19 mouse cellular contexts compared by ENCODE assay signal in the genomic region with DNA sequence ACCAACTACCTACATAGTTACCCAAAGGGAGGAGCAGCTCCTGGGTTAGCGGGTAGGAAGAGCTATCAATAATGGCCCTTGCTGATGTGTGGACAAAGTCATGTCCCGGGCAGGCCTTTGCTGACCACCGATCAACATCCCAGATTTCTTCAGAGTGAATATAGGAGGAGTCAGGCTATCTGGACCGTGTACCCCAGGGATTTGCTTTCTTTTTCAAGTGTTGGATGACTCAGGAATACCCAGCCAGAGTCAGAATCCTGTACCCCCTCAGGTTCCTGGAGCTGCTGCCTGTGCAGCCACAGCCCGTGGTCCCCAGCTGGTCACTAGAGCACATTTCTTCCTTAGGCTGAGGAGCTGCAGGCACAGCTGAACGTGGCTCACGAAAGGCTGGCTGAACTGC. TPM values are rescaled to one million over a fixed set of nuclear protein-coding genes. Genes with fewer than 3 reads are reported as not detected.
A peak's percentile ranks its signal among the peaks of the same experiment; 100 is the strongest.
DNase-seq lines count a peak whose midpoint lies in the region; ATAC-seq lines count a peak whose summit lies in the region.
"Had no signal": no experiment of that assay in that cellular context is flagged by ENCODE, and none has a peak within 500 bp of the region (broad histone marks: within the 10 kb centered on the region; RNA-seq: fewer than 3 reads in every experiment).

No protein-coding gene starts in this region.

- no peak overlapping the region for H3K4me3 ChIP-seq in kidney, embryonic 14.5 days (ENCODE audit: low read length)
- no peak overlapping the region for H3K4me3 ChIP-seq in midbrain, embryonic 11.5 days (ENCODE audit: low read depth, low read length)
- no peak overlapping the region for H3K4me3 ChIP-seq in midbrain, embryonic 15.5 days
- no peak overlapping the region for H3K4me3 ChIP-seq in embryonic facial prominence, embryonic 13.5 days
- H3K4me3 ChIP-seq in stomach, embryonic 15.5 days (replicated peaks), result no peak overlapping the region
- H3K4me3 ChIP-seq: heart, adult 2 months; layer of hippocampus, adult 2 months; limb, embryonic 12.5 days; liver, embryonic 15.5 days had no signal

- peak overlapping the region; percentile 83 for H3K27ac ChIP-seq in kidney, embryonic 14.5 days (ENCODE audit: low read depth, low read length)
- no peak overlapping the region for H3K27ac ChIP-seq in midbrain, embryonic 11.5 days (ENCODE audit: low read depth, low read length)
- no peak overlapping the region for H3K27ac ChIP-seq in midbrain, embryonic 15.5 days
- peak overlapping the region; percentile 84; the same call in 1 of the 2 replicates for H3K27ac ChIP-seq in embryonic facial prominence, embryonic 13.5 days
- peak overlapping the region; percentile 86; the same call in 1 of the 2 replicates for H3K27ac ChIP-seq in stomach, embryonic 15.5 days
- H3K27ac ChIP-seq: heart, adult 2 months; layer of hippocampus, adult 2 months; liver, embryonic 15.5 days; macrophage had no signal

- no peaks in the 10 kb centered on the region for H3K36me3 ChIP-seq in kidney, embryonic 14.5 days (ENCODE audit: control insufficient read depth, insufficient read depth, low read length)
- no peaks in the 10 kb centered on the region for H3K36me3 ChIP-seq in midbrain, embryonic 11.5 days (ENCODE audit: control insufficient read depth, insufficient read depth, low read length)
- H3K36me3 ChIP-seq in midbrain, embryonic 15.5 days (replicated peaks), result no peaks in the 10 kb centered on the region
- no peaks in the 10 kb centered on the region for H3K36me3 ChIP-seq in embryonic facial prominence, embryonic 13.5 days
- H3K36me3 ChIP-seq in stomach, embryonic 15.5 days, result no peaks in the 10 kb centered on the region
- H3K36me3 ChIP-seq: G1E; limb, embryonic 12.5 days; liver, embryonic 15.5 days had no signal

- no peaks in the 10 kb centered on the region for H3K9me3 ChIP-seq in kidney, embryonic 14.5 days (ENCODE audit: control insufficient read depth, low read length)
- H3K9me3 ChIP-seq in midbrain, embryonic 11.5 days (ENCODE audit: control insufficient read depth, low read length), result no peaks in the 10 kb centered on the region
- H3K9me3 ChIP-seq in midbrain, embryonic 15.5 days, result no peaks in the 10 kb centered on the region
- no peaks in the 10 kb centered on the region for H3K9me3 ChIP-seq in embryonic facial prominence, embryonic 13.5 days
- H3K9me3 ChIP-seq in stomach, embryonic 15.5 days, result no peaks in the 10 kb centered on the region
- H3K9me3 ChIP-seq: G1E; limb, embryonic 12.5 days; liver, embryonic 15.5 days had no signal

- peaks cover 37% of the 10 kb centered on the region for H3K4me1 ChIP-seq in kidney, embryonic 14.5 days (ENCODE audit: control insufficient read depth, insufficient read depth, low read length)
- H3K4me1 ChIP-seq in midbrain, embryonic 11.5 days (ENCODE audit: control insufficient read depth, insufficient read depth, low read length), result peaks cover 8% of the 10 kb centered on the region
- H3K4me1 ChIP-seq in midbrain, embryonic 15.5 days, result peaks cover 24% of the 10 kb centered on the region
- H3K4me1 ChIP-seq in embryonic facial prominence, embryonic 13.5 days, result peaks cover 56% of the 10 kb centered on the region
- peaks cover 36% of the 10 kb centered on the region for H3K4me1 ChIP-seq in stomach, embryonic 15.5 days
- H3K4me1 ChIP-seq: liver, embryonic 15.5 days had no signal

- WGBS in kidney, embryonic 14.5 days, result 77% methylated on average over 7 of the region's 7 CpGs
- 82% methylated on average over 7 of the region's 7 CpGs for WGBS in midbrain, embryonic 11.5 days
- 81% methylated on average over 7 of the region's 7 CpGs for WGBS in midbrain, embryonic 15.5 days
- WGBS in embryonic facial prominence, embryonic 13.5 days, result 85% methylated on average over 7 of the region's 7 CpGs
- WGBS in stomach, embryonic 15.5 days, result 79% methylated on average over 7 of the region's 7 CpGs

- no peak overlapping the region for H3K4me2 ChIP-seq in kidney, embryonic 14.5 days (replicated peaks; ENCODE audit: low read depth, low read length)
- no peak overlapping the region for H3K4me2 ChIP-seq in midbrain, embryonic 11.5 days
- H3K4me2 ChIP-seq in midbrain, embryonic 15.5 days, result no peak overlapping the region
- H3K4me2 ChIP-seq in embryonic facial prominence, embryonic 13.5 days, result no peak overlapping the region
- H3K4me2 ChIP-seq in stomach, embryonic 15.5 days, result no peak overlapping the region
- H3K4me2 ChIP-seq: liver, embryonic 15.5 days had no signal

- no peak for ATAC-seq in kidney, embryonic 14.5 days (ENCODE audit: low FRiP score, low TSS enrichment)
- ATAC-seq in midbrain, embryonic 11.5 days (ENCODE audit: low FRiP score), result no peak
- ATAC-seq in midbrain, embryonic 15.5 days (replicated peaks), result no peak
- ATAC-seq in embryonic facial prominence, embryonic 13.5 days (ENCODE audit: insufficient number of reproducible peaks, insufficient read depth, low FRiP score, low TSS enrichment, low read depth), result no peak
- no peak for ATAC-seq in stomach, embryonic 15.5 days (ENCODE audit: insufficient read depth, low FRiP score, low read depth)
- ATAC-seq: hindbrain, embryonic 16.5 days had no signal

- DNase-seq in kidney, postnatal 4 days, result no peak
- peak; percentile 41 for DNase-seq in midbrain, embryonic 11.5 days (ENCODE audit: low spot score, missing footprints)
- DNase-seq in embryo, embryonic 10.5 days (ENCODE audit: low spot score), result no peak
- DNase-seq: cerebellum, postnatal 14 days; kidney, adult 18-20 months; midbrain, embryonic 14.5 days; thymus, postnatal 36 days had no signal

- H3K9ac ChIP-seq in kidney, embryonic 14.5 days (ENCODE audit: low read depth, low read length), result 0 out of 2 replicates have a peak overlapping the region, but pooled peaks have one; percentile 12
- no peak overlapping the region for H3K9ac ChIP-seq in midbrain, embryonic 11.5 days (ENCODE audit: low read length)
- no peak overlapping the region for H3K9ac ChIP-seq in midbrain, embryonic 15.5 days
- no peak overlapping the region for H3K9ac ChIP-seq in embryonic facial prominence, embryonic 13.5 days
- H3K9ac ChIP-seq in stomach, embryonic 15.5 days, result no peak overlapping the region
- H3K9ac ChIP-seq: limb, embryonic 12.5 days; liver, embryonic 15.5 days had no signal

- H3K27me3 ChIP-seq in kidney, embryonic 14.5 days (ENCODE audit: control insufficient read depth, insufficient read depth, low read length), result no peaks in the 10 kb centered on the region
- no peaks in the 10 kb centered on the region for H3K27me3 ChIP-seq in midbrain, embryonic 11.5 days (ENCODE audit: control insufficient read depth, insufficient read depth, low read length)
- H3K27me3 ChIP-seq in midbrain, embryonic 15.5 days (replicated peaks), result no peaks in the 10 kb centered on the region
- no peaks in the 10 kb centered on the region for H3K27me3 ChIP-seq in embryonic facial prominence, embryonic 13.5 days
- H3K27me3 ChIP-seq in stomach, embryonic 15.5 days (replicated peaks), result no peaks in the 10 kb centered on the region
- H3K27me3 ChIP-seq: limb, embryonic 12.5 days; liver, embryonic 15.5 days had no signal

RNA-seq across cellular contexts. Expression of a gene that starts 23.2 kb away (rescaled TPM):
- polyA plus RNA-seq in kidney, embryonic 14.5 days (2014; fragmentation: Nextera tagmentation; extraction: Ambion mirVana), result 8.6 and 17.9 TPM in 2 replicates
- 1.8 and 2.0 TPM in 2 replicates for polyA plus RNA-seq in midbrain, embryonic 11.5 days (2014; fragmentation: Nextera tagmentation; extraction: Ambion mirVana)
- 8.7 and 12.5 TPM in 2 replicates for polyA plus RNA-seq in midbrain, embryonic 15.5 days (2015; fragmentation: Nextera tagmentation; extraction: Ambion mirVana)
- 13.8 and 23.0 TPM in 2 replicates for polyA plus RNA-seq in embryonic facial prominence, embryonic 13.5 days (2015; fragmentation: Nextera tagmentation; extraction: Ambion mirVana)
- 8.7 and 12.3 TPM in 2 replicates for polyA plus RNA-seq in stomach, embryonic 15.5 days (2015; fragmentation: Nextera tagmentation; extraction: Ambion mirVana)
- polyA plus RNA-seq: G1E had no signal

RNA-seq across cellular contexts. Expression of a gene that starts 43.9 kb away (rescaled TPM):
- polyA plus RNA-seq in kidney, embryonic 14.5 days (2014; fragmentation: Nextera tagmentation; extraction: Ambion mirVana), result 0.14 and 0.20 TPM in 2 replicates
- 0.11 TPM in 2 replicates for polyA plus RNA-seq in midbrain, embryonic 11.5 days (2014; fragmentation: Nextera tagmentation; extraction: Ambion mirVana)
- polyA plus RNA-seq in midbrain, embryonic 15.5 days (2015; fragmentation: Nextera tagmentation; extraction: Ambion mirVana), result 0.52 and 0.54 TPM in 2 replicates
- polyA plus RNA-seq in embryonic facial prominence, embryonic 13.5 days (2015; fragmentation: Nextera tagmentation; extraction: Ambion mirVana), result 0.04 and 0.08 TPM in 2 replicates
- polyA plus RNA-seq in stomach, embryonic 15.5 days (2015; fragmentation: Nextera tagmentation; extraction: Ambion mirVana), result 0.15 and 0.21 TPM in 2 replicates
- polyA plus RNA-seq: G1E; liver, embryonic 15.5 days; macrophage had no signal

RNA-seq across cellular contexts. Expression of a gene that starts 51.7 kb away (rescaled TPM):
- 0.42 and 0.49 TPM in 2 replicates for polyA plus RNA-seq in kidney, embryonic 14.5 days (2014; fragmentation: Nextera tagmentation; extraction: Ambion mirVana)
- 0.22 and 0.34 TPM in 2 replicates for polyA plus RNA-seq in midbrain, embryonic 11.5 days (2014; fragmentation: Nextera tagmentation; extraction: Ambion mirVana)
- polyA plus RNA-seq in midbrain, embryonic 15.5 days (2015; fragmentation: Nextera tagmentation; extraction: Ambion mirVana), result 0.14 and 0.32 TPM in 2 replicates
- polyA plus RNA-seq in embryonic facial prominence, embryonic 13.5 days (2015; fragmentation: Nextera tagmentation; extraction: Ambion mirVana), result 1.3 and 1.4 TPM in 2 replicates
- polyA plus RNA-seq in stomach, embryonic 15.5 days (2015; fragmentation: Nextera tagmentation; extraction: Ambion mirVana), result 4.6 and 8.2 TPM in 2 replicates
- polyA plus RNA-seq: G1E; macrophage; midbrain, embryonic 14.5 days; testis, adult 2 months had no signal

Comparison
In these comparisons a context has a peak if more than half of its experiments do, and no peak if none do; other contexts are left out.
1. H3K27ac ChIP-seq: peak in kidney, embryonic 14.5 days (single experiment), embryonic facial prominence, embryonic 13.5 days (single experiment) and stomach, embryonic 15.5 days (single experiment); none in midbrain, embryonic 11.5 days (single experiment) and midbrain, embryonic 15.5 days (single experiment).